Mouse (Mus musculus): ENCODE measurements around the gene Ttll3. TPM values are rescaled to one million over a fixed set of nuclear protein-coding genes. Genes with fewer than 3 reads are reported as not detected.

Ttll3 gene
- polyA plus RNA-seq (2012; fragmentation: generic; extraction: Trizol): 1.6 TPM
- long read RNA-seq, experiment 1, partial matches to known transcripts: 0 of 2 reads
- long read RNA-seq, experiment 1, other reads (novel, unspliced or antisense): 2 of 2 reads
- long read RNA-seq, experiment 2, partial matches to known transcripts: 0 of 1 reads
- long read RNA-seq, experiment 2, other reads (novel, unspliced or antisense): 1 of 1 reads

DNA sequence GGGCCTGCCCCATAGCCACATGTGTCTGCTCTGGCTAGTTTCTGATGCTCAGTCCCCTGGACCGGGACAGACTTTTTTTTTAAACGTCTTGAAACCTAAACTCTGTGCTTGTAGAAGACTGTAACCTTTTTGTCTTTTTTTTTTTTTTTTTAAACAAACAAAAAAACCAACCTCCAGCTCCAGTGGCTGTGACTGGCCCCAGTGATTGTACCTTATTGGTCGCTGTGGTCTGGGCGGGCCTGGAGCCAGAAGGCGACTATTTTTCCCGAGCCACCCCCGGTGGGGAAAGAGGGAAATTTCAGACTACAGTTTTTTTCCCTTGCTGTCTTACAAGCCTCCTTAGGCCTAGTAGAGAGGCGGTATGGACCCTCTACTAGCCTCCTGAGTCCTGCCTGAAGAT, at the start of gene Ttll3:
Gene Ttll3, plus strand, starts transcription at position 301 of the 400 bp plus-strand sequence.
- Histone ChIP-seq H3K4me3 (ENCODE audit: insufficient read depth, poor library complexity, severe bottlenecking) (no peak within 1 kb of the TSS), H3K36me3 (ENCODE audit: control insufficient read depth, insufficient read depth) (peaks cover 71% of the 10 kb centered on the region), H3K79me3 (ENCODE audit: low read depth) (peaks cover 5% of the 10 kb centered on the region), H3K27me3 (ENCODE audit: control insufficient read depth, insufficient read depth, insufficient read length) (no peaks in the 10 kb centered on the region), H3K79me2 (ENCODE audit: control insufficient read depth, insufficient read depth) (no peaks in the 10 kb centered on the region), H3ac (ENCODE audit: control insufficient read depth, insufficient read length, low read depth) (no peak within 1 kb of the TSS)
- TF ChIP-seq CTCF (IDR thresholded peaks at IDR 0.05; ENCODE audit: control insufficient read depth, insufficient read depth, insufficient read length) (no peak), USF1 (IDR thresholded peaks at IDR 0.05; ENCODE audit: low read depth) (no peak), MAX (IDR thresholded peaks at IDR 0.05) (no peak), CEBPB (IDR thresholded peaks at IDR 0.05; ENCODE audit: low read depth) (no peak), MYOG (IDR thresholded peaks at IDR 0.05; ENCODE audit: control insufficient read depth, extremely low read depth, insufficient read length) (no peak), MYOD1 (IDR thresholded peaks at IDR 0.05; ENCODE audit: control insufficient read depth, insufficient read length, low read depth) (no peak), FOSL1 (IDR thresholded peaks at IDR 0.05; ENCODE audit: insufficient read depth, low read length, poor library complexity, severe bottlenecking) (no peak)

DNA sequence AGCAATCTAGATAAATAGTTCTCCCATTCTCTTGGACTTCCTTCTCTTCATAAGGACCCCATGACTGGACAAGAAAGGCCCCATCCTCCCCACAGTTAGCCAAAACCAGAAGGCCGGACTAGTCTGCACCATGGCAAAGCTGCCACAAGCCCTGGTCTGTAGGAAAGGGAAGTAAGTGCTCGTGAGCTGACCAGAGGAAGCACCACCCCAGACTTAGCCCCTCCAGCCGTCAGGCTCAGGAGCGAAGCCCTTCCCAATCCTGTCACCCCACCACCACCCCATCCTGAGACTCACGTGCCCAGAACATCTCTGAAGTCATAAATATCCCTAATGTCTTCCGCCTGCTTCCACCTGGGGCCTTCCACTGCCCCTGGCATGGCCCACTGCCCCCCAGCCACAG, 47.5 kb upstream of the Ttll3 start:
- no peak overlapping the region for H3K4me3 ChIP-seq (ENCODE audit: insufficient read depth, poor library complexity, severe bottlenecking)
- peaks cover 7% of the 10 kb centered on the region for H3K79me2 ChIP-seq (ENCODE audit: control insufficient read depth, insufficient read depth)
- peaks cover 17% of the 10 kb centered on the region for H3K36me3 ChIP-seq (ENCODE audit: control insufficient read depth, insufficient read depth)
- no peaks in the 10 kb centered on the region for H3K79me3 ChIP-seq (ENCODE audit: low read depth)
- H3K27me3 ChIP-seq (ENCODE audit: control insufficient read depth, insufficient read depth, insufficient read length): no peaks in the 10 kb centered on the region
- TF ChIP-seq FOSL1 (IDR thresholded peaks at IDR 0.05; ENCODE audit: insufficient read depth, low read length, poor library complexity, severe bottlenecking) (no peak), CEBPB (IDR thresholded peaks at IDR 0.05; ENCODE audit: low read depth) (no peak), CTCF (IDR thresholded peaks at IDR 0.05; ENCODE audit: control insufficient read depth, insufficient read depth, insufficient read length) (no peak), USF1 (IDR thresholded peaks at IDR 0.05; ENCODE audit: low read depth) (no peak), MYOD1 (IDR thresholded peaks at IDR 0.05; ENCODE audit: control insufficient read depth, insufficient read length, low read depth) (no peak), MAX (IDR thresholded peaks at IDR 0.05) (no peak), MYOG (IDR thresholded peaks at IDR 0.05; ENCODE audit: control insufficient read depth, extremely low read depth, insufficient read length) (no peak)
- H3ac ChIP-seq (ENCODE audit: control insufficient read depth, insufficient read length, low read depth): no peak overlapping the region

GRCm38 (mm10) chr6:113342297-113342696, 46.8 kb upstream of the Ttll3 start:
- H3ac ChIP-seq (ENCODE audit: control insufficient read depth, insufficient read length, low read depth): no peak overlapping the region
- no peaks in the 10 kb centered on the region for H3K27me3 ChIP-seq (ENCODE audit: control insufficient read depth, insufficient read depth, insufficient read length)
- peaks cover 17% of the 10 kb centered on the region for H3K36me3 ChIP-seq (ENCODE audit: control insufficient read depth, insufficient read depth)
- TF ChIP-seq USF1 (IDR thresholded peaks at IDR 0.05; ENCODE audit: low read depth) (no peak), CEBPB (IDR thresholded peaks at IDR 0.05; ENCODE audit: low read depth) (no peak), MAX (IDR thresholded peaks at IDR 0.05) (no peak), MYOG (IDR thresholded peaks at IDR 0.05; ENCODE audit: control insufficient read depth, extremely low read depth, insufficient read length) (no peak), MYOD1 (IDR thresholded peaks at IDR 0.05; ENCODE audit: control insufficient read depth, insufficient read length, low read depth) (no peak), CTCF (IDR thresholded peaks at IDR 0.05; ENCODE audit: control insufficient read depth, insufficient read depth, insufficient read length) (no peak), FOSL1 (IDR thresholded peaks at IDR 0.05; ENCODE audit: insufficient read depth, low read length, poor library complexity, severe bottlenecking) (no peak)
- no peaks in the 10 kb centered on the region for H3K79me3 ChIP-seq (ENCODE audit: low read depth)
- no peak overlapping the region for H3K4me3 ChIP-seq (ENCODE audit: insufficient read depth, poor library complexity, severe bottlenecking)
- H3K79me2 ChIP-seq (ENCODE audit: control insufficient read depth, insufficient read depth): peaks cover 7% of the 10 kb centered on the region

DNA sequence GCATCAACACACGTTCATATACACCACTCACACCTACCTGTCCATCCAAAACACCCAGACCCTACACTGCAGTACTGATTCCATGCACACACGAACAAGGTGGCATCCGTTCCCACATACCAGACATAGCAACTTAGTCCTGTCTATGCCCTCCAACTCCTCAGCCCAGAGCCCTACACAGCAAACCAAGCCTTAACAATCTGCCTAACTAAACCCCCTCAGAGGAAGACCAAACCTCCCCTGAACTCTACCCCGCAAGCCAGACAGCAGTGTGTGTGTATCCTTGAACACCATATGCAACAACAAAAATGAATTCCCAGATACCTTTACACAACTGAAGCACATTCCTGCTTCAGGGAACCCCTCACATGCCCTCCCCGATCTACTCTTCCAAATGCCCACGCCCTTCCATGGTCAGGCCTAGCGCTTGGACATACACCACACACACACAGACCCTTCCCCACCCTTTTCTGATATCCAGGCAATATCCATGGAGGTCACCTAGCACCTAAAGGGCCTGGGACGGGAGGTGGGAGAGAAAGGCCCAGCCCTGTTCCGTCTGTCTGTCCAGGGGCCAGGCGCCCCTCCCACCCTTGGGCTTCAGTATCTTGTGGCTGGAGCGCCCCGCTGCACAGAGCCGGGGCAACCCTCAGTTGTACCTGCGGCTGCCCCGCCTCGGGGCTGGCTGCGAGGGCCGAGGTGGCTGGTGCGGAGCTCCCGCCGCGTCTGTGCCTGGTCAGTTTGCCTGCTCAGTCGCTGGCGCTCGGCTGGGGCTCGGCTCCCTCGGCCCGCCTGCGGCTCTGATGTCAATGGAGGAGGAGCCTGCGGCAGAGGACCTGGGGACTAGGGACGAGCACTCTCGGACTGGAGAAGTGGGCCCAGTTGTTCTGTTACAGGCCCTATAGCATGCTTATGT, 45.6 kb upstream of the Ttll3 start, which contains the start of gene Camk1:
Gene Camk1, minus strand, starts transcription at position 808 of the 916 bp plus-strand sequence.
- peaks cover 7% of the 10 kb centered on the region for H3K79me2 ChIP-seq (ENCODE audit: control insufficient read depth, insufficient read depth)
- no peaks in the 10 kb centered on the region for H3K27me3 ChIP-seq (ENCODE audit: control insufficient read depth, insufficient read depth, insufficient read length)
- no peak for TF ChIP-seq FOSL1 (IDR thresholded peaks at IDR 0.05; ENCODE audit: insufficient read depth, low read length, poor library complexity, severe bottlenecking)
- no peak for TF ChIP-seq MYOD1 (IDR thresholded peaks at IDR 0.05; ENCODE audit: control insufficient read depth, insufficient read length, low read depth)
- peak within 1 kb of the TSS; percentile 73 for H3ac ChIP-seq (ENCODE audit: control insufficient read depth, insufficient read length, low read depth)
- no peaks in the 10 kb centered on the region for H3K79me3 ChIP-seq (ENCODE audit: low read depth)
- peak within 1 kb of the TSS; percentile 40 for H3K4me3 ChIP-seq (ENCODE audit: insufficient read depth, poor library complexity, severe bottlenecking)
- H3K36me3 ChIP-seq (ENCODE audit: control insufficient read depth, insufficient read depth): peaks cover 7% of the 10 kb centered on the region

DNA sequence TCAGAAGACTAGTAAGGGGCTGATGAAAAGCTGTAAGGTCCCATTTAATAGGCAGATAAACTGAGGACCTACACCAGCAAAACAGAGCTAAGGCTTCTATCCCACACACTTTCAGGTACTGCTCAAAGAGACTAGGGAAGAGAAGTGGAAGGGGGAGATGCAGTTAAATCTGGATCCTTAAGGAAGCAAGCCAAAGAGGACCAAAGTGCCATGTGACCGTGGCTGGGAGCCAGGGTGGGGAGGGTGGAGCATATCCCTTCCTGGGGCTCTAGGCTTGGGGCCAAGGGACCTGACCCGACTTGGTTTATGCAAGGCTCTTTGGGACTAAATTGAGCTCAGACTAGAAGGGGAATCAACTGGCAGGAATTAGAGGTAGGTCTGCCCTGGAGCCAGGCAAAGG, 44.7 kb upstream of the Ttll3 start:
- TF ChIP-seq CTCF (IDR thresholded peaks at IDR 0.05; ENCODE audit: control insufficient read depth, insufficient read depth, insufficient read length) (no peak), USF1 (IDR thresholded peaks at IDR 0.05; ENCODE audit: low read depth) (peak; percentile 59)
- Histone ChIP-seq H3K4me3 (ENCODE audit: insufficient read depth, poor library complexity, severe bottlenecking) (no peak overlapping the region), H3ac (ENCODE audit: control insufficient read depth, insufficient read length, low read depth) (no peak overlapping the region), H3K36me3 (ENCODE audit: control insufficient read depth, insufficient read depth) (peaks cover 4% of the 10 kb centered on the region), H3K79me3 (ENCODE audit: low read depth) (no peaks in the 10 kb centered on the region), H3K79me2 (ENCODE audit: control insufficient read depth, insufficient read depth) (peaks cover 7% of the 10 kb centered on the region), H3K27me3 (ENCODE audit: control insufficient read depth, insufficient read depth, insufficient read length) (no peaks in the 10 kb centered on the region)

All from C2C12 (cell line).